In the genomic region with DNA sequence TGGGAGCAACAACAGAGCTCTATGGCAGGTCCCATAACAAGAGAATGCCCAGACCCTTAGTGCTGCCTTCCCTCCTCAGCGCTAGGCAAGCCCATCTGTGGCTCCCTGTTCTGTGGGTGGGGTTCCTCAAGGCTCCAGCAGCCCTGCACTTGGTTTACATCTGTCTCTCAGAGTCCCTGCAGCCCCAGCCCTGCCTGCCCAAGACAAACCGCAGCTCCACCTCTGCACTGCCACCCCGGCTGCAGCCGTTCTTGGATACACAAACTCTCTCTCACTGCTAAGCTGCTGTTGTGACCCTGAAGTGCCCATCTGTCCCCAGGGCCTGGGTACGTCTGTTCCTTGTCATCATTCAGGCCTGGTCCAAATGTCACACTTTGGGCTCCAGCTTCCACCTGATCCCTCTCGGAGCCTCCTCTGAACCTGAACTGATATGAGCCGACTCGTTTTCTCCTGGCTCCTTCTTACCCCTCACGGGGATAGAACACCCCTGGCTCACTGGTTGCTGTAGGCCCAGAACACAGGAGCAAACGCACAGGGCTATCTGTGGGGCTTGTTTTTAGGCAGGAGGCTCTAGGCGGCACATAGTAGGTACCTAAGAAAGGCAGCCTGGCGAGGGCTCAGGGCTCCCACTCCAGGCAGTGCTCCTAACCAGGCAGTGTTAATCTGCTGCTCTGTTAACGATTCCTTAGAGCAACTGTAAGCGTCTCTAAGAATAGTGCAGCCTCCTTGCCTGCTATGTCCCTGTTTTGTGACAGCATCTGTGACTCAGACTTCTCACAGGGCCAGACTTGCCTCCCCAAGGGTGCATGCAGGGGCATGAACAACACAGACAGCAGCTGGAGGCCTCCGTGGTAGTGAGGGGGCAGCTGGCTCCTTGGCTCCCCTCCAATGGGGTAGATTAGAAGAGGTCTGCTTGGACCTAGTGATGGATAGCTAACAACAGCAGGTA, we compare ENCODE assay signal across 8 mouse cellular contexts. TPM values are rescaled to one million over a fixed set of nuclear protein-coding genes. Genes with fewer than 3 reads are reported as not detected.
DNase-seq lines count a peak whose midpoint lies in the region; ATAC-seq and TF ChIP-seq lines count a peak whose summit lies in the region.

No protein-coding gene starts in this region.

- no peak for TF ChIP-seq EP300 in liver, postnatal 0 days (IDR thresholded peaks at IDR 0.05; ENCODE audit: low read depth)
- TF ChIP-seq EP300 in stomach, postnatal 0 days (optimal IDR thresholded peaks at IDR 0.05), result no peak

- peak; percentile 31 to 43 for DNase-seq in adrenal gland, postnatal 36 days
- no peak for DNase-seq in adrenal gland, postnatal 4 days (ENCODE audit: low spot score in 2 of 2)
- peak; percentile 67 to 71 for DNase-seq in right cerebral cortex, adult 2 months (ENCODE audit: low spot score in 2 of 2)
- DNase-seq in right cerebral cortex, postnatal 25 days, result no peak
- DNase-seq in liver, postnatal 0 days, result peak; percentile 43
- DNase-seq in stomach, postnatal 0 days (ENCODE audit: low spot score), result no peak
- DNase-seq in kidney, adult 8-10 months, result no peak

- H3K4me2 ChIP-seq in hindbrain, embryonic 12.5 days (replicated peaks), result 0 out of 2 replicates have a peak overlapping the region, but pooled peaks have one; percentile 15
- H3K4me2 ChIP-seq in liver, postnatal 0 days (ENCODE audit: low read depth, low read length), result peak overlapping the region; percentile 2; the same call in 1 of the 2 replicates
- no peak overlapping the region for H3K4me2 ChIP-seq in stomach, postnatal 0 days (replicated peaks; ENCODE audit: low read depth)

- peak overlapping the region; percentile 68 for H3K27ac ChIP-seq in hindbrain, embryonic 12.5 days
- no peak overlapping the region for H3K27ac ChIP-seq in liver, postnatal 0 days (ENCODE audit: low read depth)
- H3K27ac ChIP-seq in stomach, postnatal 0 days (replicated peaks), result peak overlapping the region; percentile 78

- no peaks in the 10 kb centered on the region for H3K36me3 ChIP-seq in hindbrain, embryonic 12.5 days
- H3K36me3 ChIP-seq in liver, postnatal 0 days (replicated peaks; ENCODE audit: insufficient read depth, low read length), result no peaks in the 10 kb centered on the region
- H3K36me3 ChIP-seq in stomach, postnatal 0 days (ENCODE audit: control insufficient read depth, insufficient read depth, low read length), result no peaks in the 10 kb centered on the region

- no peak overlapping the region for H3K4me3 ChIP-seq in hindbrain, embryonic 12.5 days
- no peak overlapping the region for H3K4me3 ChIP-seq in liver, postnatal 0 days (ENCODE audit: low read depth, low read length)
- no peak overlapping the region for H3K4me3 ChIP-seq in stomach, postnatal 0 days (ENCODE audit: low read depth, low read length)

- H3K9ac ChIP-seq in hindbrain, embryonic 12.5 days, result no peak overlapping the region; the same call in 1 of the 2 replicates
- H3K9ac ChIP-seq in liver, postnatal 0 days (replicated peaks), result no peak overlapping the region
- peak overlapping the region; percentile 0; the same call in 1 of the 2 replicates for H3K9ac ChIP-seq in stomach, postnatal 0 days (ENCODE audit: low read length)

- 40% methylated on average over 15 of the region's 15 CpGs for WGBS in hindbrain, embryonic 12.5 days
- 43% methylated on average over 15 of the region's 15 CpGs for WGBS in liver, postnatal 0 days (ENCODE audit: insufficient replicate concordance)
- 27% methylated on average over 15 of the region's 15 CpGs for WGBS in stomach, postnatal 0 days

- no peaks in the 10 kb centered on the region for H3K9me3 ChIP-seq in hindbrain, embryonic 12.5 days (replicated peaks)
- H3K9me3 ChIP-seq in liver, postnatal 0 days (ENCODE audit: low read length), result no peaks in the 10 kb centered on the region
- H3K9me3 ChIP-seq in stomach, postnatal 0 days (ENCODE audit: control insufficient read depth, low read length), result no peaks in the 10 kb centered on the region

- peak; percentile 42 for ATAC-seq in hindbrain, embryonic 12.5 days (ENCODE audit: low FRiP score)
- ATAC-seq in liver, postnatal 0 days, result peak; percentile 49
- 0 out of 2 replicates have a peak, but pooled peaks have one; percentile 22 for ATAC-seq in stomach, postnatal 0 days (ENCODE audit: low FRiP score, low TSS enrichment)

- no peak for TF ChIP-seq CTCF in liver, postnatal 0 days (IDR thresholded peaks at IDR 0.05; ENCODE audit: low read depth)
- no peak for TF ChIP-seq CTCF in stomach, postnatal 0 days (IDR thresholded peaks at IDR 0.05; ENCODE audit: low read depth)

- no peaks in the 10 kb centered on the region for H3K27me3 ChIP-seq in hindbrain, embryonic 12.5 days
- H3K27me3 ChIP-seq in liver, postnatal 0 days (ENCODE audit: insufficient read depth, low read length), result no peaks in the 10 kb centered on the region
- H3K27me3 ChIP-seq in stomach, postnatal 0 days (ENCODE audit: control insufficient read depth, insufficient read depth, low read length), result no peaks in the 10 kb centered on the region

- H3K4me1 ChIP-seq in hindbrain, embryonic 12.5 days, result peaks cover 66% of the 10 kb centered on the region
- H3K4me1 ChIP-seq in liver, postnatal 0 days (ENCODE audit: insufficient read depth), result peaks cover 12% of the 10 kb centered on the region
- peaks cover 8% of the 10 kb centered on the region; the same call in 1 of the 2 replicates for H3K4me1 ChIP-seq in stomach, postnatal 0 days (replicated peaks; ENCODE audit: control insufficient read depth, insufficient read depth)

RNA-seq across cellular contexts. Expression of a gene that starts 50.0 kb away (rescaled TPM):
- 10 to 100 TPM; 50.0 to 69.2 TPM for total RNA-seq in adrenal gland, postnatal 36 days (2021)
- 10 to 100 TPM; 77.2 to 80.9 TPM for total RNA-seq in adrenal gland, postnatal 4 days (2021)
- polyA plus RNA-seq in hindbrain, embryonic 12.5 days (2016; fragmentation: Nextera tagmentation; extraction: Ambion mirVana), result 86.4 and 88.8 TPM in 2 replicates
- 53.9 and 54.3 TPM in 2 replicates for polyA plus RNA-seq in liver, postnatal 0 days (2015; fragmentation: Nextera tagmentation; extraction: Ambion mirVana)
- 77.1 and 78.9 TPM in 2 replicates for polyA plus RNA-seq in stomach, postnatal 0 days (2015; fragmentation: Nextera tagmentation; extraction: Ambion mirVana)

RNA-seq across cellular contexts. Expression of a gene that starts 53.8 kb away (rescaled TPM):
- total RNA-seq in adrenal gland, postnatal 36 days (2021), result 10 to 100 TPM; 34.2 to 41.1 TPM
- total RNA-seq in adrenal gland, postnatal 4 days (2021), result 10 to 100 TPM; 36.7 to 36.9 TPM
- polyA plus RNA-seq in hindbrain, embryonic 12.5 days (2016; fragmentation: Nextera tagmentation; extraction: Ambion mirVana), result 19.6 and 25.7 TPM in 2 replicates
- polyA plus RNA-seq in liver, postnatal 0 days (2015; fragmentation: Nextera tagmentation; extraction: Ambion mirVana), result 14.9 and 16.8 TPM in 2 replicates
- polyA plus RNA-seq in stomach, postnatal 0 days (2015; fragmentation: Nextera tagmentation; extraction: Ambion mirVana), result 19.0 and 21.0 TPM in 2 replicates

Comparison
In these comparisons a context has a peak if more than half of its experiments do, and no peak if none do; other contexts are left out.
1. DNase-seq: peak in adrenal gland, postnatal 36 days (2 of 2), right cerebral cortex, adult 2 months (2 of 2) and liver, postnatal 0 days (single experiment); none in adrenal gland, postnatal 4 days (0 of 2), right cerebral cortex, postnatal 25 days (single experiment), stomach, postnatal 0 days (single experiment) and kidney, adult 8-10 months (0 of 2).
2. Peak in every context shown above with its lines, with median percentiles within 50 percentile points of each other: ATAC-seq.